Mouse (Mus musculus) hindbrain, embryonic 12.5 days (tissue): Measurements from ENCODE around the gene Ifna5. TPM values are rescaled to one million over a fixed set of nuclear protein-coding genes. Genes with fewer than 3 reads are reported as not detected.

Source experiments
- ATAC-seq: fragments of 200-750 bp; cut with Nextera tagmentation; 2 replicates; pipeline ENCODE4 v1.8.0; 2017; ENCODE audit warnings: moderate TSS enrichment; ENCODE audit not compliant: low FRiP score
- H3K27ac ChIP-seq: fragments of 300-500 bp; sonication (generic); 2 replicates; pipeline ENCODE4 v1.5.1; 2016; ENCODE audit warnings: mild to moderate bottlenecking
- H3K27me3 ChIP-seq: fragments of 300-500 bp; sonication (generic); 2 replicates; pipeline ENCODE4 v1.6.1; 2016; ENCODE audit warnings: mild to moderate bottlenecking
- H3K36me3 ChIP-seq: fragments of 300-500 bp; sonication (generic); 2 replicates; pipeline ENCODE4 v1.6.1; 2016; ENCODE audit warnings: mild to moderate bottlenecking
- H3K4me1 ChIP-seq: fragments of 300-500 bp; sonication (generic); 2 replicates; pipeline ENCODE4 v1.6.1; 2016
- H3K4me2 ChIP-seq: fragments of 300-500 bp; sonication (generic); replicated peaks from 2 replicates; pipeline ENCODE4 v1.6.1; 2016; ENCODE audit warnings: mild to moderate bottlenecking
- H3K4me3 ChIP-seq: fragments of 300-500 bp; sonication (generic); 2 replicates; pipeline ENCODE4 v1.5.1; 2016; ENCODE audit warnings: mild to moderate bottlenecking
- H3K9ac ChIP-seq: fragments of 300-500 bp; sonication (generic); 2 replicates; pipeline ENCODE4 v1.6.1; 2016; ENCODE audit warnings: mild to moderate bottlenecking, moderate library complexity
- H3K9me3 ChIP-seq: fragments of 300-500 bp; sonication (generic); replicated peaks from 2 replicates; pipeline ENCODE4 v1.6.1; 2016; ENCODE audit warnings: mild to moderate bottlenecking
- WGBS: fragments of 180-500 bp; shearing (Covaris S2); methylation state at CpG from one replicate; pipeline ENCODE4 v1.1.7; 2016; 5-methylcytosine and 5-hydroxymethylcytosine counted together
- polyA plus RNA-seq: library from polyadenylated mRNA; unstranded; fragments of >200 nt; fragmentation: Nextera tagmentation; extraction: Ambion mirVana; gene quantifications from 2 replicates; pipeline ENCODE4 v1.2.1, GENCODE M21; 2016

Ifna5 gene
- polyA plus RNA-seq, 1 experiment from 2014 or later: not detected

DNA sequence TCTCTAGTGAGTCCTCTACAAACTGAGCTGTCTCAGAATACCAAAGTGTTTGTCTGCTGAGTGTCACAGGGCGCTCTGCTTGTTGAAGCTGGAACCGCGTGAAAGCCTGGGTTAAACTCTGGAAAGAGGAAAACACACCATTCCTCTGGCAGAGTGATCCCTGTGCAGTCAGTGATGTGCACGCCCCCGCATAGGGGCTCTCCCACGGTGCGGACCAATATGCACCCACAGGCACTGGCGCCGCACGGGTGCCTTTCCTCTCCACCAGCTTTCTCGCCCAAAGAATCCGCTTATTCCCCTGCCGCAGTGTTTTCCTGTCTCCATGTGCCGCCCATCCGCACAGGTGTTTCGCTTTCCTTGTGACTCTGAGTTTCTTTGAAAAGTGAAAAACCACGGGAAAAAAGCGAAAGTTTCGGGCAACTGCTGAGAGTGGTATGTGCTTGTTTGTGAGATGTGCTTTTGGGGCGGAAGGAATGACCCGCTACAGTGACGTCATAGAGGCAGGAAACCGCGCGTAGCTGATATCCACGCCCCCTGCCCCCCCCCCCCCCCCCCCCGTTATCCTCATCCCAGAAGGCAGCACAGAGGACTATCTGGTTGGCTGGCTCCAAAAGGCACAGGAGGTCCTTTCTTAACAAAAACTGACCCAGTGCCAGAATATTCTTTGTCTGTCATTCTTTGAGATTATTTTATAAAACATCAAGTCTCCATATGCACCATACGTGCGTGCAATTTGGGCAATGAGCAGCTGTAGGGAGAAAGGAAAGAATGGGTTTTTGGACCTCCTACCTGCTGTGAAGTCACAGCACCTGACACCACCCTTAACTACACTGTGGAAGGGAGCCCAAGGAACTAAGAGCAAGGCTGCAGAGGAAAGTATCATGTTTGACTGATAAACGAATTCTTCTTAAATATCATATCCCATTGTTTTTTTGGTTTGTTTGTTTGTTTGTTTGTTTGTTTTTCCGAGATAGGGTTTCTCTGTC is 32.9 kb downstream of the Ifna5 start:
- H3K4me3 ChIP-seq: peak overlapping the region; percentile 47
- H3K36me3 ChIP-seq: no peaks in the 10 kb centered on the region
- H3K27ac ChIP-seq: no peak overlapping the region
- WGBS: 6% methylated on average over 31 of the region's 31 CpGs
- H3K9me3 ChIP-seq: no peaks in the 10 kb centered on the region
- peak; percentile 79 for ATAC-seq
- H3K27me3 ChIP-seq: 0 out of 2 replicates have a peak, but pooled peaks cover 5% of the 10 kb centered on the region
- peaks cover 3% of the 10 kb centered on the region for H3K4me1 ChIP-seq
- peak overlapping the region; percentile 93 for H3K4me2 ChIP-seq
- peak overlapping the region; percentile 57 for H3K9ac ChIP-seq

DNA sequence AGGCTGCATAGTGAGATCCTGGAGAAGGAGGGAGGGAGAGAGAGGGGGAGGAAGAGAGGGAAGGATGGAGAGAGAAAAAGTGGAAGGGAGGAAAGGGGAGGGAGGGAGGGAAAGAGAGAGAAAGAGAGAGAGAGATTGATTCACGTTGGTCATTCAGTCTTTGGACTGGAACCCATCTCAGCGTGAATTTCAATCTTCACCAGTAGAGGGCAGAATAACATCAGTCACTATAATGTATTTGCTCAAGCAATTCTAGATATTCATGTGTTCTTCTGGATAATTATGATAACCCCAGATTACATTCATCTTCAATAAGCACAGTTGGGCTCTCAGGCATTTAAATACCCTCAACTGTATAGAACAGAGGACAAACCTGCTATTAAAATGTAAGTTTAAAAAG is 37.4 kb downstream of the Ifna5 start:
- H3K4me1 ChIP-seq: no peaks in the 10 kb centered on the region; the same call in 1 of the 2 replicates
- H3K27ac ChIP-seq: no peak overlapping the region
- 0 out of 2 replicates have a peak, but pooled peaks cover 5% of the 10 kb centered on the region for H3K27me3 ChIP-seq
- H3K9me3 ChIP-seq: no peaks in the 10 kb centered on the region
- H3K9ac ChIP-seq: no peak overlapping the region
- H3K4me3 ChIP-seq: no peak overlapping the region
- no peaks in the 10 kb centered on the region for H3K36me3 ChIP-seq
- H3K4me2 ChIP-seq: no peak overlapping the region
- no peak for ATAC-seq
- WGBS: 0% methylated on average over 2 of the region's 2 CpGs

DNA sequence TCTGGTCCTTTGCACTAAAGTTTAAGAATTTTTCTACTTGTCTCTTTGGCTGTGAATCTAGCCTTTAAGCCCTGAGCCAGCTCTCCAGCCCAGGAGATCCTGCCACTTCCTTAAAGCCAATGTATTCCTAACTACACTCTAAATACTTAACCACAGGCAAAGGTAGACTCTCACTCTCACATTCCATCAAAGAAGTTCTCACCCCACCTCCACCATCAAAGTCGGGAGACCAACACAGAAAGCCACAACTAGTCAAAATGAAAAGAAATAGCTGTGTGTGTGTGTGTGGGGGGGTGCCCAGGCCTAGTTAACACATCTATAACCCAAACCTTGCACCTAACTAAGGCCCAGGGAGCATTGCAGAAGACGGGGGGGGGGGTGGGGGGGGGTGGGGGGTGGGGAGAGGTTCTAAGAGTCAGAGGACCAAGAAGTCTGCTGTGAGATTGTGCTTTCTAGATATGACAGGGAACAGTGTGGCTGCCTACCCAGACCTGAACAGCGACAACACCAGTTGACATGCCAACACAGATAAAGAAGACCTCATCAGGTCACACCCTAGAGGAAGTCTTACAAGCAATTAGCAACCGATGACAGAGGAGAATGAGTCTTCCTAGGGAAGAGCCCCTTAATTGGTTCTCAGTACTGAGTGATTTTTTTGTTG is 40.2 kb downstream of the Ifna5 start:
- H3K4me1 ChIP-seq: no peaks in the 10 kb centered on the region
- no peak for ATAC-seq
- no peak overlapping the region for H3K4me2 ChIP-seq
- no peaks in the 10 kb centered on the region for H3K36me3 ChIP-seq
- H3K4me3 ChIP-seq: no peak overlapping the region
- no peak overlapping the region for H3K9ac ChIP-seq
- H3K27me3 ChIP-seq: no peaks in the 10 kb centered on the region
- 72% methylated on average over 4 of the region's 4 CpGs for WGBS
- no peak overlapping the region for H3K27ac ChIP-seq
- no peaks in the 10 kb centered on the region for H3K9me3 ChIP-seq

DNA sequence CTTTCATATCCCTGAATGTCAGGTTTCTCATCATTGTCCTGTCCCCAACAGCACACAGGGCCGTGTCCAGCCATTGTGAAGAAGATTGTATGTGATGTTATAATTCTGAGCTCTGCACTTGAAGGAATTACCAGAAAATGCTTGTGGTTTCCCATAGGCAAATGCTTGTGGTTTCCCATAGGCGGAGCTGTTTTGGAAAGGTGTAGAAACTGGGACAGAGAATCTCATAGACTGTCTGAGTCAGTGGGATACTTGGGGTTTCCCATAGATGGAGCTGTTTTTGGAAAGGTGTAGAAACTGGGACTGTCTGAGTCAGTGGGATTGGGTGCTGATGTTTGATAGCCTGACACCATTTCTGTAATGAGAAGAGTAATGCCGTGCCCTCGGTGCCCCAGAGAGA is 41.2 kb downstream of the Ifna5 start:
- no peaks in the 10 kb centered on the region for H3K36me3 ChIP-seq
- H3K27me3 ChIP-seq: no peaks in the 10 kb centered on the region
- no peak overlapping the region for H3K9ac ChIP-seq
- no peak overlapping the region for H3K27ac ChIP-seq
- no peaks in the 10 kb centered on the region for H3K4me1 ChIP-seq
- no peaks in the 10 kb centered on the region for H3K9me3 ChIP-seq
- WGBS: 82% methylated on average over 4 of the region's 4 CpGs
- ATAC-seq: no peak; the same call in 1 of the 2 replicates
- no peak overlapping the region for H3K4me3 ChIP-seq
- H3K4me2 ChIP-seq: no peak overlapping the region

DNA sequence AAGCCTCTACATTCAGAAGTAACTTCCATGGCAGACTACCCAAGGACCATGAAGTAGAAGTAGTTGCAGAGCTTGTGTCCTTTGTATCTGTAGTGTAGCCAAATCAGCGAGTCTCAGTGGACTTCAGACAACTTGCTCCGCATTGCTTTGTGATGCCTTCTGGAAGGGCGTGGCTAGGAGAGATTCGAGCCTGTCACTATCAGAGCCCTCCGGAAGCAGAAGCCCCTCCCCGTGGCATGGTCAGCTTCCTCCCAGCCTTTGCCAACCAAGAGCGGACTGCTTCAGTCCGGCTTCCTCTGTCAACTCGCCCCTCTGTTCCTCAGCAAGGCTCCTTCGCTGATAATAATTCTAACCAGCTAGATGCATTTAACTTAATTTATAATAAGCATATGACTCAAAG is 42.9 kb downstream of the Ifna5 start:
- Histone ChIP-seq H3K27me3 (no peaks in the 10 kb centered on the region), H3K9ac (no peak overlapping the region), H3K4me3 (no peak overlapping the region), H3K4me2 (no peak overlapping the region), H3K9me3 (no peaks in the 10 kb centered on the region), H3K4me1 (no peaks in the 10 kb centered on the region), H3K36me3 (no peaks in the 10 kb centered on the region), H3K27ac (no peak overlapping the region)
- WGBS: 50% methylated on average over 10 of the region's 10 CpGs
- no peak for ATAC-seq

DNA sequence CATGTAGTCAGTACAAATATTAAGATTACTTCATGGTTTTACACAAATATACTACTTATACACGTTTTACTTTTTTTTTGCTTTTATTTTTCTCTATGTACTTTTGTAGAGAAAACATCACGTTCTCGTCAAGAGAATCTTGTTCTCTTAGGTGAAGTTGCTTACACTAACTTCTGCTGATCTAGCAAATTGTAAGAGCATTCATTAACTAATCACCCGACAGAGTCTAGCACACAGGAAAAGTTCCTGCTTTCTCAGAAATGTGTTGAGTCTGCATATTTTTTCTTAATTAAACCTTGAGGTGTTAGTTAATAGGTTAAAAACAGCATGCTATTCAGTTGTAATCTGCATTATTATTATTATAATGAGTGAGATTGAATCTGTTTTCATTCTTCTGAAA is 43.4 kb downstream of the Ifna5 start:
- Histone ChIP-seq H3K27ac (no peak overlapping the region), H3K9me3 (no peaks in the 10 kb centered on the region), H3K9ac (no peak overlapping the region), H3K4me1 (no peaks in the 10 kb centered on the region), H3K27me3 (no peaks in the 10 kb centered on the region), H3K4me2 (no peak overlapping the region), H3K36me3 (no peaks in the 10 kb centered on the region), H3K4me3 (no peak overlapping the region)
- 78% methylated on average over 4 of the region's 4 CpGs for WGBS
- ATAC-seq: no peak

DNA sequence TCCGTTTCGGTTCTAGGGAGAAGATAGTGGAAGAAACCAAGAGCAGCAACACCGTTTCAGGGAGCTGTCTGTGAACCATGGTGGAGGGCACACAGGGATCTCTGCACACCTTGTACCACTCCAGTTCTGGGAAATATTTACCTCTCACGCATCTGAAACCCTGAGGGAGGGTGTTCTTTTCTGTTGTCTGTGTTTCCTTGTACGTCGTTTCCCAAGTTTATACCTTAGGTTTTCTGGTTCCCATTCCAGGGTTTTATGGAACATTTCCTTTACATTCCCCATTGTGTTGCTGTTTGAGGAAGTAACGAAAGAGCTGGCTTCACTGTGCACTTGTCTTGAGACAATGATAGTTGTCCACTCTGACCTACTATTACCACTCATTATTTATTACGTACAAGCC is 44.8 kb downstream of the Ifna5 start, which contains the start of gene Ifne:
Gene Ifne, minus strand, starts transcription at position 101 of the 400 bp plus-strand sequence.
- Histone ChIP-seq H3K27ac (no peak within 1 kb of the TSS), H3K27me3 (no peaks in the 10 kb centered on the region), H3K4me3 (no peak within 1 kb of the TSS), H3K36me3 (no peaks in the 10 kb centered on the region), H3K9ac (no peak within 1 kb of the TSS), H3K4me2 (no peak within 1 kb of the TSS), H3K4me1 (no peaks in the 10 kb centered on the region), H3K9me3 (no peaks in the 10 kb centered on the region)
- WGBS: 90% methylated on average over 8 of the region's 8 CpGs
- ATAC-seq: no peak

Other genes starting within 250 kb of the Ifna5 start
- gene Ifna9, start 243.1 kb upstream of the Ifna5 start, polyA plus RNA-seq: not detected in 2 replicates
- not detected in 2 replicates for gene Ifna12, start 232.1 kb upstream of the Ifna5 start, polyA plus RNA-seq
- not detected in 2 replicates for gene C87499, start 201.1 kb upstream of the Ifna5 start, polyA plus RNA-seq
- gene Ifna13, start 191.1 kb upstream of the Ifna5 start, polyA plus RNA-seq: not detected in 2 replicates
- not detected in 2 replicates for gene Ifna16, start 158.6 kb upstream of the Ifna5 start, polyA plus RNA-seq
- not detected in 2 replicates for gene Ifna2, start 151.6 kb upstream of the Ifna5 start, polyA plus RNA-seq
- gene Ifnab, start 144.2 kb upstream of the Ifna5 start, polyA plus RNA-seq: not detected in 2 replicates
- gene Gm26566, start 113.7 kb upstream of the Ifna5 start, polyA plus RNA-seq: 1.4 and 1.9 TPM in 2 replicates
- gene Klhl9, start 113.1 kb upstream of the Ifna5 start, polyA plus RNA-seq: 144 and 152 TPM in 2 replicates
- gene Gm13271, start 80.7 kb upstream of the Ifna5 start, polyA plus RNA-seq: not detected in 2 replicates
- 0.31 and 0.39 TPM in 2 replicates for gene Gm13283, start 75.4 kb upstream of the Ifna5 start, polyA plus RNA-seq
- not detected in 2 replicates for gene Gm13290, start 61.7 kb upstream of the Ifna5 start, polyA plus RNA-seq
- not detected in 2 replicates for gene Gm13289, start 58.6 kb upstream of the Ifna5 start, polyA plus RNA-seq
- gene Gm13272, start 55.7 kb upstream of the Ifna5 start, polyA plus RNA-seq: not detected in 2 replicates
- not detected in 2 replicates for gene Ifnz, start 53.4 kb upstream of the Ifna5 start, polyA plus RNA-seq
- gene Gm13276, start 49.8 kb upstream of the Ifna5 start, polyA plus RNA-seq: 0.62 TPM in 1 of 2 replicates, not detected in the other
- not detected in 2 replicates for gene Gm13277, start 46.9 kb upstream of the Ifna5 start, polyA plus RNA-seq
- not detected in 2 replicates for gene Gm13278, start 44.0 kb upstream of the Ifna5 start, polyA plus RNA-seq
- not detected in 2 replicates for gene Gm13275, start 41.0 kb upstream of the Ifna5 start, polyA plus RNA-seq
- not detected in 2 replicates for gene Gm13279, start 38.1 kb upstream of the Ifna5 start, polyA plus RNA-seq
- 0.26 and 0.95 TPM in 2 replicates for gene Gm13285, start 35.9 kb upstream of the Ifna5 start, polyA plus RNA-seq
- gene Gm13287, start 32.3 kb upstream of the Ifna5 start, polyA plus RNA-seq: not detected in 2 replicates
- gene Gm13288, start 30.0 kb upstream of the Ifna5 start, polyA plus RNA-seq: not detected in 2 replicates
- not detected in 2 replicates for gene Ifna7, start 19.3 kb upstream of the Ifna5 start, polyA plus RNA-seq
- gene Ifna11, start 15.6 kb upstream of the Ifna5 start, polyA plus RNA-seq: not detected in 2 replicates
- gene Ifna6, start 8.1 kb upstream of the Ifna5 start, polyA plus RNA-seq: not detected in 2 replicates
- not detected in 2 replicates for gene Ifna4, start 6.3 kb downstream of the Ifna5 start, polyA plus RNA-seq
- gene Ifna1, start 14.6 kb downstream of the Ifna5 start, polyA plus RNA-seq: not detected in 2 replicates
- gene Ifne, start 44.7 kb downstream of the Ifna5 start, polyA plus RNA-seq: not detected in 2 replicates